Comparison of ENCODE assay signal across 26 mouse cellular contexts in the genomic region with DNA sequence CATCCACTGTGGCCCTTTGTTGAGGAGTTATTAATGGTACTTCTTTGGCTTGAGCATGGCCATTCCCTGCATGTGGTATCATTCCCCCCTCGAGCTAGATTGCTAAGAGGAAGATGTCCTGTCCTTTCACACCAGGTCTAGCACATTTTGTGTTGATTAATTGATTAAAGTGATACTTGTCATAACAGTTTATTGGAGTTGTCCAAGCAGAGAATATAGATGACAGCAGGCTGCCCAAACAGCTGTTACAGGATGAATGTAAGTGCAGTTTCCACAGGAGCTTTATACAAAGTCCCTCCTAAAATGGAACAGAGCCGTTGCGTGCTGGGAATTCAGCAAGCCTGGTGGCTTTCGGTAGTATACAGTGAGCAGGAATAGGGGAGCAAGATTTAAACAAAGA.
A peak's percentile ranks its signal among the peaks of the same experiment; 100 is the strongest.
DNase-seq lines count a peak whose midpoint lies in the region; ATAC-seq and TF ChIP-seq lines count a peak whose summit lies in the region.
"Had no signal": no experiment of that assay in that cellular context is flagged by ENCODE, and none has a peak within 500 bp of the region (broad histone marks: within the 10 kb centered on the region; RNA-seq: fewer than 3 reads in every experiment).

No protein-coding gene starts in this region.

- H3K4me2 ChIP-seq in forebrain, embryonic 14.5 days (ENCODE audit: low read length): no peak overlapping the region
- no peak overlapping the region for H3K4me2 ChIP-seq in forebrain, postnatal 0 days (ENCODE audit: low read depth)
- H3K4me2 ChIP-seq in intestine, embryonic 16.5 days (ENCODE audit: low read depth, low read length): no peak overlapping the region
- no peak overlapping the region for H3K4me2 ChIP-seq in stomach, embryonic 14.5 days (replicated peaks; ENCODE audit: low read depth, low read length)
- no peak overlapping the region for H3K4me2 ChIP-seq in stomach, postnatal 0 days (replicated peaks; ENCODE audit: low read depth)
- no peak overlapping the region for H3K4me2 ChIP-seq in midbrain, embryonic 14.5 days (ENCODE audit: low read length)
- H3K4me2 ChIP-seq: embryonic facial prominence, embryonic 13.5 days; forebrain, embryonic 12.5 days; heart, embryonic 11.5 days; hindbrain, embryonic 12.5 days; hindbrain, embryonic 15.5 days had no signal

- intact Hi-C loops in left cerebral cortex, postnatal 25 days (cut with DNase I): no loop called here

- H3K9me3 ChIP-seq in forebrain, embryonic 14.5 days (replicated peaks; ENCODE audit: control insufficient read depth, low read length): no peaks in the 10 kb centered on the region
- no peaks in the 10 kb centered on the region for H3K9me3 ChIP-seq in forebrain, postnatal 0 days (ENCODE audit: low read length)
- no peaks in the 10 kb centered on the region for H3K9me3 ChIP-seq in intestine, embryonic 16.5 days (ENCODE audit: control insufficient read depth, low read length)
- H3K9me3 ChIP-seq in stomach, embryonic 14.5 days (ENCODE audit: control insufficient read depth, low read depth, low read length): no peaks in the 10 kb centered on the region
- no peaks in the 10 kb centered on the region for H3K9me3 ChIP-seq in stomach, postnatal 0 days (ENCODE audit: control insufficient read depth, low read length)
- no peaks in the 10 kb centered on the region for H3K9me3 ChIP-seq in midbrain, embryonic 14.5 days (ENCODE audit: control insufficient read depth, low read length)
- H3K9me3 ChIP-seq: embryonic facial prominence, embryonic 10.5 days; embryonic facial prominence, embryonic 13.5 days; forebrain, embryonic 12.5 days; hindbrain, embryonic 12.5 days; hindbrain, embryonic 15.5 days had no signal

- peak; percentile 17 for DNase-seq in forebrain, embryonic 14.5 days (ENCODE audit: low spot score)
- DNase-seq in forebrain, postnatal 0 days: no peak
- no peak for DNase-seq in stomach, postnatal 0 days (ENCODE audit: low spot score)
- no peak for DNase-seq in left cerebral cortex, postnatal 25 days (ENCODE audit: low spot score in 2 of 2)
- DNase-seq in natural killer cell, adult 2 months (ENCODE audit: low spot score in 2 of 2): no peak
- no peak for DNase-seq in midbrain, embryonic 14.5 days
- DNase-seq: adrenal gland, postnatal 10 days; cerebellum, adult 11-12 months; cerebellum, adult 8-10 months; cerebellum, postnatal 10 days; cerebellum, postnatal 36 days; embryo, embryonic 11 days; gastrocnemius, adult 2 months; gastrocnemius, postnatal 14 days; heart, adult 11 months had no signal

- ATAC-seq in forebrain, embryonic 14.5 days: peak; percentile 26; the same call in 1 of the 2 replicates
- no peak for ATAC-seq in forebrain, postnatal 0 days
- ATAC-seq in intestine, embryonic 16.5 days: peak; percentile 70
- ATAC-seq in stomach, embryonic 14.5 days (ENCODE audit: insufficient number of reproducible peaks, insufficient read depth, low FRiP score, low read depth): peak; percentile 87
- peak; percentile 64; the same call in 1 of the 2 replicates for ATAC-seq in stomach, postnatal 0 days (ENCODE audit: low FRiP score, low TSS enrichment)
- no peak for ATAC-seq in midbrain, embryonic 14.5 days (ENCODE audit: low FRiP score, low TSS enrichment)
- ATAC-seq: activated CD4-positive, CD25-positive, alpha-beta regulatory T cell, adult 4 months; forebrain, embryonic 16.5 days had no signal

- 72% methylated on average over 4 of the region's 4 CpGs for WGBS in forebrain, embryonic 14.5 days
- whole genome bisulfite sequencing in forebrain, postnatal 0 days: 59% methylated on average over 4 of the region's 4 CpGs
- WGBS in intestine, embryonic 16.5 days: 44% methylated on average over 4 of the region's 4 CpGs
- WGBS in stomach, embryonic 14.5 days: 33% methylated on average over 4 of the region's 4 CpGs
- 47% methylated on average over 4 of the region's 4 CpGs for WGBS in stomach, postnatal 0 days
- WGBS in midbrain, embryonic 14.5 days: 79% methylated on average over 4 of the region's 4 CpGs

- no peak overlapping the region for H3K4me3 ChIP-seq in forebrain, embryonic 14.5 days (ENCODE audit: low read depth, low read length)
- H3K4me3 ChIP-seq in forebrain, postnatal 0 days (ENCODE audit: low read depth, low read length): no peak overlapping the region
- no peak overlapping the region for H3K4me3 ChIP-seq in intestine, embryonic 16.5 days (ENCODE audit: low read length)
- H3K4me3 ChIP-seq in stomach, embryonic 14.5 days (ENCODE audit: low read depth, low read length): no peak overlapping the region
- no peak overlapping the region for H3K4me3 ChIP-seq in stomach, postnatal 0 days (ENCODE audit: low read depth, low read length)
- H3K4me3 ChIP-seq in midbrain, embryonic 14.5 days (replicated peaks; ENCODE audit: low read depth, low read length): no peak overlapping the region
- H3K4me3 ChIP-seq: embryonic facial prominence, embryonic 10.5 days; embryonic facial prominence, embryonic 13.5 days; erythroblast, embryonic 14.5 days; forebrain, embryonic 12.5 days; gastrocnemius, adult 2 months; hindbrain, embryonic 12.5 days; hindbrain, embryonic 15.5 days had no signal

- no peaks in the 10 kb centered on the region for H3K36me3 ChIP-seq in forebrain, embryonic 14.5 days (ENCODE audit: control insufficient read depth, insufficient read depth, low read length)
- no peaks in the 10 kb centered on the region for H3K36me3 ChIP-seq in forebrain, postnatal 0 days (ENCODE audit: insufficient read depth)
- no peaks in the 10 kb centered on the region for H3K36me3 ChIP-seq in intestine, embryonic 16.5 days (ENCODE audit: control insufficient read depth, insufficient read depth, low read length)
- H3K36me3 ChIP-seq in stomach, embryonic 14.5 days (ENCODE audit: control insufficient read depth, insufficient read depth, low read length): no peaks in the 10 kb centered on the region
- H3K36me3 ChIP-seq in stomach, postnatal 0 days (ENCODE audit: control insufficient read depth, insufficient read depth, low read length): no peaks in the 10 kb centered on the region
- H3K36me3 ChIP-seq in midbrain, embryonic 14.5 days (ENCODE audit: control insufficient read depth, insufficient read depth, low read length): no peaks in the 10 kb centered on the region
- H3K36me3 ChIP-seq: embryonic facial prominence, embryonic 10.5 days; embryonic facial prominence, embryonic 13.5 days; forebrain, embryonic 12.5 days; hindbrain, embryonic 12.5 days; hindbrain, embryonic 15.5 days had no signal

- no peaks in the 10 kb centered on the region for H3K27me3 ChIP-seq in forebrain, embryonic 14.5 days (replicated peaks; ENCODE audit: control insufficient read depth, insufficient read depth, low read length)
- H3K27me3 ChIP-seq in forebrain, postnatal 0 days (ENCODE audit: insufficient read depth, low read length): no peaks in the 10 kb centered on the region
- no peaks in the 10 kb centered on the region for H3K27me3 ChIP-seq in intestine, embryonic 16.5 days (replicated peaks; ENCODE audit: control insufficient read depth, insufficient read depth, low read length)
- no peaks in the 10 kb centered on the region for H3K27me3 ChIP-seq in stomach, embryonic 14.5 days (ENCODE audit: control insufficient read depth, insufficient read depth, low read length)
- no peaks in the 10 kb centered on the region for H3K27me3 ChIP-seq in stomach, postnatal 0 days (ENCODE audit: control insufficient read depth, insufficient read depth, low read length)
- H3K27me3 ChIP-seq in midbrain, embryonic 14.5 days (ENCODE audit: control insufficient read depth, insufficient read depth, low read length): no peaks in the 10 kb centered on the region
- H3K27me3 ChIP-seq: embryonic facial prominence, embryonic 13.5 days; forebrain, embryonic 12.5 days; hindbrain, embryonic 12.5 days; hindbrain, embryonic 15.5 days had no signal

- H3K4me1 ChIP-seq in forebrain, embryonic 14.5 days (ENCODE audit: control insufficient read depth, insufficient read depth, low read length): no peaks in the 10 kb centered on the region
- H3K4me1 ChIP-seq in forebrain, postnatal 0 days (ENCODE audit: insufficient read depth): no peaks in the 10 kb centered on the region
- H3K4me1 ChIP-seq in intestine, embryonic 16.5 days (ENCODE audit: control insufficient read depth, insufficient read depth, low read length): 0 out of 2 replicates have a peak, but pooled peaks cover 2% of the 10 kb centered on the region
- peaks cover 16% of the 10 kb centered on the region; the same call in 1 of the 2 replicates for H3K4me1 ChIP-seq in stomach, embryonic 14.5 days (ENCODE audit: control insufficient read depth, insufficient read depth, low read length)
- H3K4me1 ChIP-seq in stomach, postnatal 0 days (replicated peaks; ENCODE audit: control insufficient read depth, insufficient read depth): no peaks in the 10 kb centered on the region
- no peaks in the 10 kb centered on the region for H3K4me1 ChIP-seq in midbrain, embryonic 14.5 days (ENCODE audit: control insufficient read depth, insufficient read depth, low read length)
- H3K4me1 ChIP-seq: forebrain, embryonic 12.5 days; hindbrain, embryonic 12.5 days; hindbrain, embryonic 15.5 days had no signal

- no peak overlapping the region for H3K9ac ChIP-seq in forebrain, embryonic 14.5 days (ENCODE audit: low read length)
- H3K9ac ChIP-seq in forebrain, postnatal 0 days: no peak overlapping the region
- no peak overlapping the region for H3K9ac ChIP-seq in intestine, embryonic 16.5 days (ENCODE audit: low read depth, low read length)
- no peak overlapping the region for H3K9ac ChIP-seq in stomach, embryonic 14.5 days (replicated peaks; ENCODE audit: low read depth, low read length)
- no peak overlapping the region for H3K9ac ChIP-seq in stomach, postnatal 0 days (ENCODE audit: low read length)
- H3K9ac ChIP-seq in midbrain, embryonic 14.5 days (replicated peaks; ENCODE audit: low read length): no peak overlapping the region
- H3K9ac ChIP-seq: embryonic facial prominence, embryonic 13.5 days; forebrain, embryonic 12.5 days; hindbrain, embryonic 12.5 days; hindbrain, embryonic 15.5 days had no signal

- TF ChIP-seq CTCF in forebrain, postnatal 0 days (IDR thresholded peaks at IDR 0.05; ENCODE audit: low read depth): no peak
- no peak for TF ChIP-seq CTCF in stomach, postnatal 0 days (IDR thresholded peaks at IDR 0.05; ENCODE audit: low read depth)

- H3K27ac ChIP-seq in forebrain, embryonic 14.5 days (ENCODE audit: low read depth, low read length): no peak overlapping the region
- no peak overlapping the region for H3K27ac ChIP-seq in forebrain, postnatal 0 days (ENCODE audit: low read depth, low read length)
- no peak overlapping the region for H3K27ac ChIP-seq in intestine, embryonic 16.5 days (ENCODE audit: low read length)
- peak overlapping the region; percentile 86; the same call in 1 of the 2 replicates for H3K27ac ChIP-seq in stomach, embryonic 14.5 days (ENCODE audit: low read length)
- no peak overlapping the region for H3K27ac ChIP-seq in stomach, postnatal 0 days (replicated peaks)
- no peak overlapping the region for H3K27ac ChIP-seq in midbrain, embryonic 14.5 days (replicated peaks; ENCODE audit: low read depth, low read length)
- H3K27ac ChIP-seq: embryonic facial prominence, embryonic 10.5 days; embryonic facial prominence, embryonic 13.5 days; forebrain, embryonic 12.5 days; gastrocnemius, adult 2 months; hindbrain, embryonic 12.5 days; hindbrain, embryonic 15.5 days had no signal

- TF ChIP-seq EP300 in stomach, postnatal 0 days (optimal IDR thresholded peaks at IDR 0.05): no peak

Comparison
In these comparisons a context has a peak if more than half of its experiments do, and no peak if none do; other contexts are left out.
1. ATAC-seq: peak in forebrain, embryonic 14.5 days (single experiment), intestine, embryonic 16.5 days (single experiment), stomach, embryonic 14.5 days (single experiment) and stomach, postnatal 0 days (single experiment); none in forebrain, postnatal 0 days (single experiment) and midbrain, embryonic 14.5 days (single experiment).